Mouse (Mus musculus) ovary, postnatal 14 days (tissue): ENCODE measurements at regions not wholly inside any gene's neighbourhood (a gene's known extent, or its start where the extent isn't known, plus 50 kb on each side); places are given as distances from the start of the nearest gene placed in this dataset.

Source experiments
- DNase-seq: peaks from one replicate; pipeline ENCODE4 v3.0.0; 2022; ENCODE audit warnings: low spot score

- DNase-seq, result no peak
Measured at GRCm38 (mm10) chr8:35991936-35992603, 226.5 kb downstream of the Gm19410 start.

GRCm38 (mm10) chr8:35996330-35997077 lies 230.9 kb downstream of the Gm19410 start:
- DNase-seq, result no peak

DNA sequence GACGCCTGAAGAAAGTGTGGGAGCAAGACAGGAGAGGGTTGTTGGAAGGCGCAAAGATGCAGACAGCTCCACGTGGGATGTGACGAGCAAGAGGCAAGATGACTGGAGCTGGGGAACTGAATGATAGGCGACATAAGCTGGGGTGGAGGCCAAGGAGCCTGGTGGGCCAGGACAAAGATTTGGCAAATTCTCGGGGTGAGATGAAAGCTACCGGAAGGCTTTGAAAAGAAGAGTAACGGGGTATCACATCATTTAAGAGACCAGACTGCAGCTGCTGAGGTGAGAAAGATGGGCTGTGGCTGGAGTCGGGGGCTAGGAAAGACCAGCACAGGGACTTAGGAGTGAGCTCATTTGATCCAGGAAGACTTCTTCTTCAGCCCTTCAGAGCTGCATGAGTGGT lies 234.0 kb downstream of the Gm19410 start:
- no peak for DNase-seq

DNA sequence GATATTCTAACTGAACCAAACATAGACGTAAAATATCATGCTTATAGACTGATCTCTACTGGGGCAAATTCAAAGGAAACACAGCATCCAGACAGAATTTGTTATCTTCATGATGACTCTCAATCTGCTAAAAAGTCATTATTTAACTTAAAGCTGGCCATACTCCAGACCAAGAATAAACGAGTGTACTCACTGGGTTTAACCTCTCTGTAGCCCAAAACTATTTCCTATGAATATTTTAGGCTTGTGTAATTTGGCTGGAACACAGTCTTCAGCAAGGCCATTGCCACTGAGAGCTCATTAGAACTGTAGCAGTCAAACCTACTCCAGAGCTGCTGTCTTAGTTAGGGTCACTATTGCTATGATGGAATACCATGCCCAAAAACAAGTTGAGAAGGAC lies 238.8 kb downstream of the Gm19410 start:
- DNase-seq, result no peak

DNA sequence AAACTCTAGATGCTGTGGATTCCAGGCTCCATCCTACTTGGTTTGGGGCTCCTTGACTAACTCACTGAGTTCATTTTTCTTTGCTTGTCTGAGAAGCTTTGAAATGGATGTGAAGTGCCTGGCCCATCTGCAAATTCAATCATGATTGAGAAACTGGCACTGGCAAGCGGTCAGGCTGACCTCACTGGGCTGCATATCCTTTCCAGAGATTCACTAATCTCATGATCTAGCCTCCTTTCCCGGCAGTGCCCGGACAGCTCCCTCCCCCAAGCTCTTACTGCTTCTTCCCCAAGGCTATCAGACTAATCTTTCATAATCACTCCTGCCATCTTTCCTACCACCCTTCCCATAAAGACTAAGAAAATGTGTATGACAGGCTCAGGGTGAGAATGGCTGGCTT lies 239.9 kb downstream of the Gm19410 start:
- no peak for DNase-seq

GRCm38 (mm10) chr8:36007724-36008123 lies 242.1 kb downstream of the Gm19410 start:
- no peak for DNase-seq

GRCm38 (mm10) chr8:36009565-36009964 lies 244.0 kb downstream of the Gm19410 start:
- no peak for DNase-seq

GRCm38 (mm10) chr8:36010446-36011217 lies 245.0 kb downstream of the Gm19410 start:
- no peak for DNase-seq

DNA sequence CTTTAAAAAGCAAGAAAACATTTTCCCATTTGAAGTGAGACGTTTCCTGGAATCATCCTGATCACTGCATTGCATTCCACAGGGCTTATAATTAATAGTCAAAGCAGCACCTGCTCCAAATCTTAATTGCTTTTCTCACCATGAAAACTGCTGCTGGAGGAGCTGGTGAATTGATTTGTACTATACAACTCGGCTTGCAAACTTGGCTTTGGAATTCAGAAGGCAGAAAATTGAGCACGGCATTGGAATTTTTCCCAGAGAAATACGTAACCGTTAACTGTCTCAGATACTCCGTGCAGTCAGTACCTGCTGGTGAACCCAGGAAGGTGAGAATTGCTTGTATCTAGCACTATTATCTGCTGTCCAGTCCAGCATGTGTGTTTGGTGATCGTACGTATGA lies 249.3 kb downstream of the Gm19410 start:
- no peak for DNase-seq

GRCm38 (mm10) chr8:36016321-36017114 lies 250.9 kb downstream of the Gm19410 start:
- DNase-seq, result no peak

GRCm38 (mm10) chr8:36018993-36019753 lies 253.6 kb downstream of the Gm19410 start:
- DNase-seq, result no peak

DNA sequence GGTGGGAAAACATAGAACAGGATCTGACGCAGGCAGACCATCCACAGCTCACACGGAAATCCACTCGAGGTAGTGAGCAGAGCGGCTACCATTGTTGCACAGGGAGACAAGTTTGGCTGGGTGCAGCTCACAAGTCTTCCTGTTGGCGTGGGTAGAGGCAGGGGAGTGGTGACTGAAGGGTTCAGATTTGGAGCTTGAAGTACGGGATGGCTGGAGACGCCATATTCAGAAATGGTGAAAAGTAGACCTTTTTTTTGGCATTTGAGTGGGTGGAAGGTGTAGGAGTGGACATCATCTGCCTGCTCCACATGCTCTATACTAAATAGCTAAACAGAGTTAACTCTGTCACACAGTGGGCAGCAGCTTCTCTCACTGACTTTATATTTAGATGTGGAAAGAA lies 254.3 kb downstream of the Gm19410 start:
- DNase-seq, result no peak

GRCm38 (mm10) chr8:36027586-36027985 lies 262.0 kb downstream of the Gm19410 start:
- no peak for DNase-seq

GRCm38 (mm10) chr8:36028121-36028955 lies 262.7 kb downstream of the Gm19410 start:
- no peak for DNase-seq

GRCm38 (mm10) chr8:36029445-36029844 lies 263.9 kb downstream of the Gm19410 start:
- DNase-seq, result no peak

GRCm38 (mm10) chr8:36030237-36030636 lies 264.6 kb downstream of the Gm19410 start:
- no peak for DNase-seq

- no peak for DNase-seq
Measured at GRCm38 (mm10) chr8:36031966-36032719, 266.6 kb downstream of the Gm19410 start.

DNA sequence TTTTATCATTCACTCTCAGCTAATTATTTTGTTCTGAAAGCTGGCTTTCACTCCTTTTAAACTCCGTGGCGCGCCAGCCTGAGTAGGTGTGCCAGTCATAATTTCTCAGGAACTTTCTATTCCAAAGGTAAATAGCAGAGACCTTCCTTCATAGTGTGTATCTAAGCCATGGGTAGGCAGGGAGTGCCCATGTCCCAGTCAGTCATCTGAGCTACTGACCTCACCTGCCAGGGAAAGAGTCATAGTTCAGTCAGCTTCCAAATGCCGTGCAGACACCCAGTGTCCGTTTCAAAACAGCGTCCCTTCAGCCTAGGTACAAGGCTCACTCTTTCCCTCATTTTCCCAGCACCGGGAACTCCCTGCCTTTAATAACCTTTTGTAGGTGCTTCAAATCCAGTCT lies 269.7 kb downstream of the Gm19410 start:
- DNase-seq, result no peak

DNA sequence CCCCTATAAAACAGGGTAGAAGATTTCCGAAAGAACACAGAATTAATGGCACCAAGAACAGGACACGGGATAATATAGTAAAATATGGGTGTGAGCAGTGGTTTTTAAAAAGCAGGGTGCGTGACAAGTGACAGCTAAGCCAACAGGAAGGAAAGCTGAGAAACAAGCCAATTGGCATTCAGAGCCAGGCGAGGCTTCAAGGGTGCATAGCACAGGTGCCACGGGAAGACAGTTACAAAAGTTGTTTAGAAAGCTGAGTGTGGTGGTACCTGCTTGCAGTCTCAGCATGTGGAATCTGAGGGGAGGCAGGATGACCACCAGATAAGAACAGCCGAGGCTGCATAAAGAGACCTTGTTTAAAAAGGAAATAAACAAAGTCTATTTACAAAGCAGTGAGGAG lies 270.7 kb downstream of the Gm19410 start:
- no peak for DNase-seq
